Mouse (Mus musculus) olfactory bulb, adult 2 months (tissue): ENCODE results near the gene Adamtsl1.

ENCODE experiments used
- CTCF ChIP-seq: fragments of 200-500 bp; IDR thresholded peaks from 2 replicates; pipeline ENCODE4 v1.5.1; 2012; ENCODE audit warnings: low read depth, mild to moderate bottlenecking, low read length, moderate library complexity; ENCODE audit not compliant: insufficient read depth
- POLR2A ChIP-seq: fragments of 200-500 bp; IDR thresholded peaks from 2 replicates; pipeline ENCODE4 v1.6.1; 2012; ENCODE audit warnings: mild to moderate bottlenecking, low read depth, low read length, moderate library complexity; ENCODE audit not compliant: insufficient read depth

DNA sequence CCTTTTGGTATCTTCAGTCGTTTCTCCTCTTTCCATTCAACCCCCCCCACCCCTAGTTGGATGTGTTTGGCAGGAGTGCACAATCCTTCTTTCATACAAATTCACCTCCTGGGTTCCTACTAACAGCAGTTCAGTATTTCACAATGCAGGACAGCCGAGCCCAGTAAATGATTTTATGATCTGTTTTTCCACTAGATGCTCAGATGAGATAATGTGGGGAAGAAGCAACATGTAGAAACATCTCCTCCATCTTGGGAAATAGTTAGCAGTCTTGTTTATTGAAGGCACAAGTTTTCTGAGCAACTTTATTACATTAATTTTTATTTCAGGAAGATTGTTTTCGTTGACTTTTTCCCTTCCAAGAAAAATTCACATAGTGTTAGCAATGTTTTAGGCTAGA lies 40.7 kb downstream of the Adamtsl1 start:
- TF ChIP-seq CTCF: no peak
- no peak for TF ChIP-seq POLR2A
